Mouse (Mus musculus): Measurements from ENCODE around the gene Plagl2.
"Not testable (repeated sequence)": the region's sequence is repeated elsewhere in the genome, so short reads cannot be mapped to it uniquely, and the experiment has no call there.

Gene Plagl2

DNA sequence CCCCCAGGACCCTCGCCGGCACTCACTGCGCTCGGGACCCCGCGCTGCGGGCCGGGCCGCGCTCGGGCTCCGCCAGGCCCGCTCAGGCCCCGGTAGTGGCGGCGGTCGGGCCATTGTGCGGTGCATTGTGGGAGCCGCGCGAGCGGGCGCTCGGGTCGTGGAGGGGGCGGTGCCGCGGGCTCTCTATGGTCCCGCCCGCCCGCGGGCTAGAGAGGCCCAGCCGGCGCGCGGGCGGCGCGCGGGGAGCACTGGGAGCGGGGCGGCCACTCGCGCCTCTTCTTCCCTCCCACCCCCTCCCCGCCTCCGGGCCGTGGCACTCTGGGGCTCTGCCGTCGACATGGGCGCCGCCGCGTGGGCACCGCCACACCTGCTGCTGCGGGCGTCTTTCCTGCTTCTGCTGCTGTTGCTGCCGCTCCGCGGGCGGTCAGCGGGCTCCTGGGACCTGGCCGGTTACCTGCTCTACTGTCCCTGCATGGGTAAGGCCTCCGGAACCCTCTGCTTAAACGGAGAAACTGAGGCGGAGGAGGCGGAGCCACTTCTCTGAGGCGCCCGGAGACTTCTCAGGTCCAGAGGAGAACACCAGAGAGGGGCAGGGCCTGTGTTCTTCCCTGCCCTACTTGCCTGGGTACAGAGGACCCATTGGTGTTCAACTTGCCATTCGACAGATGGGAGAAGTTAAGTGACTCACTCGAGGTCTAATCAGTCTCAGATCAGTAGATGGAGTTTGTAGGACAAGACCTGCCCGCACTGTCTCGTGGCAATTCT, at the start of gene Plagl2, which contains the start of gene Pofut1:
Gene Plagl2 (minus strand): TSS at position 177 of the 765 bp plus-strand sequence.
Gene Pofut1 (plus strand): TSS at position 284 of the 765 bp plus-strand sequence.
- DNase-seq: peak; percentile 96

DNA sequence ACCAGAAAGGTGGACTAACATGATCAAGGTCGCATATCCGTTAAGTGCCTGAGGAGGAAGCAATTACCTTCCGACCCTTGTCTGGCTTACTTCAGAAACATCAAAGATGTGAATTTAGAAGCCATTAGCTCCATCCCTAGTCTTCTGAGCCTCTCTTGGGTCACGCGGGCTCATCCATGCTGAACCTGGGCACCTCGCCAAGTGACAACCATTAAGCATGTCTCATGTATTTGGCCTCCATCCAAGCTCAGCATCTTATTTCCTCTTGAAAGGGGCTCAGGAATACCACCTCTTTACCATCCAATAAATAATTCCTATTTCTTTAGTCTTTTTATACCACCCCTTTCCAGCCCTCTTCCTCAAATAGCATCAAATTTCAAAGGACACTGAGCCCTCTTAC, 46.6 kb upstream of the Plagl2 start:
- DNase-seq: no peak

DNA sequence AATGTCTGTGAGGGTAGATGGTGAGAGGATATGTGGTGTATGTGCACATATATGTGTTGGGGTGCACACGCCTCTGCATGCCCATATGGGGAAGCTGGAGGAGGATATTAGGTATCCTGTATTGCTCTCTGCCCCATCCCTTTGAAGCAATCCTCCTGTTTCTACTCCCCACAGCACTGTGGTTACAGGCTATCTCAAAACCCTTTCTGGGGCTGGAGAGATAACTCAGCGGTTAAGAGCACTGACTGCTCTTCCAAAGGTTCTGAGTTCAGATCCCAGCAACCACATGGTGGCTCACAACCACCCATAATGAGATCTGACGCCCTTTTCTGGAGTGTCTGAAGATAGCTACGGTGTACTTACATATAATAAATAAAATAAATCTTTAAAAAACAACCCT, 45.3 kb upstream of the Plagl2 start:
- no peak for DNase-seq

DNA sequence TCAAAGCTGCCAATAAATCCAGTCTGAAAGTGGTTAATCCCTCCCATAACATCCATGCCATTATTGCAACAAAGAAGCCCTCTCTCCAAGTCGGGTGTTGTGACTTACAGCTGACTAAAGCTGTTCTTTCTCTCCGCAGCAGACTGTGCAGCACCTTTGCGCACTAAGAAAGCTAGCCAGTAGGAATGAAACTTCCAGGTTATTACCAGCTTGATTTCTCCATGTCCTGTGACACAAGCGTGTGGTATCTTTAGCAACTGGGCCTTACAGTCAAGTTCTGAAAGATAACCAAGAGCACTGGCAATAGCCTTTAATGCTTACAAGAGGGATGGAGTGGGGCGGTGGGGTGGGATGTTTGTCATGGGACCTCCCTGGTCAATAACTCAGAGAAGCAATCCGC, 42.7 kb upstream of the Plagl2 start:
- no peak for DNase-seq

DNA sequence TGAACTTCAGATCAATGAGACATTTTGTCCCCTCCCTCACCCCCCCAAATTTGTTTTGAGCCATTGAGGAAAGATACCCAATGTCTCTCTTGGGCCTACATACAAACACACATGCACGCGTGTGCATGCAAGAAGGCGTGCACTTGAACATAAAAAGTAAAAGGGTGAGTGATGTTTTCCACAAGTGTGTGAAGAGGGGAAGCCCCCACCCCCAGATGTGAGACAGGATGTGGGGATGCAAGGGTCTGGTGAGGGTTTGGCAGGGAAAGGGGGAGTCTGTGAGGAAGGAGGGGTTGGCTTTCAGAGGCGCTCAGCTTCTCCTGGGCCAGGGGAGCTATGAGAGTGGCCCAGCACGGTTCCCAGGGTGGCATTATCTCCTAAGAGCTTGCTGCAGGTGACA, 37.1 kb upstream of the Plagl2 start:
- DNase-seq: peak; percentile 77

DNA sequence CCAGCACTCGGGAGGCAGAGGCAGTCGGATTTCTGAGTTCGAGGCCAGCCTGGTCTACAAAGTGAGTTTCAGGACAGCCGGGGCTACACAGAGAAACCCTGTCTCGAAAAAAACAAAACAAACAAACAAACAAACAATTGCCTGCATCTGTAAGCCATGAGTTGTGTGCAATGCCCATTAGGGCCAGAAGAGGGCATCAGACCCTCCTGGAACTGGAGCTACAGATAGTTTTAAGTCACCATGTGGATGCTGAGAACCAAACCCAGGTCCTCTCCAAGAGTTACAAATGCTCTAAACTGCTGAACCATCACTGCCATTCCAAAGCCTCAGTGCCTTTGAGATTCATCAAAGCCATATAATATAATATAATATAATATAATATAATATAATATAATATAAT, 35.6 kb upstream of the Plagl2 start:
- DNase-seq: not testable (repeated sequence)

DNA sequence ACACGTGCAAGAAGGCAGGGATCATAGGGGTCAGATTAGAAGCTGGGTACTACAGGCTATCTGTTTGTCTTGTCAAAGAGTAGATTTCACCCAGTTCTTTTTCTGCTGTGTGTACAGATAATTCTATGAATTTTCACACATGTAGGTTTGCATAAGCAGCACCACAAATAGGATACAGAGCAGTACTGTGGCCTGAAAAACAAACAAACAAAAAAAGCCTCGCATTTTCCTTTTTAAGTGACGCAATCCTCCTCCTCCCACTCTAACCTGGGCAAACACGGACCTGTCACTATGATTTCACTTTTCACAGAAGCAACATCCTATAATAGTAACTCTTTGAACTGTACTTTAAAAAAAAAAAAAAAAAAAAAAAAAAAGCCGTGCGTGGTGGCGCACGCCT, 35.2 kb upstream of the Plagl2 start:
- DNase-seq: no peak

DNA sequence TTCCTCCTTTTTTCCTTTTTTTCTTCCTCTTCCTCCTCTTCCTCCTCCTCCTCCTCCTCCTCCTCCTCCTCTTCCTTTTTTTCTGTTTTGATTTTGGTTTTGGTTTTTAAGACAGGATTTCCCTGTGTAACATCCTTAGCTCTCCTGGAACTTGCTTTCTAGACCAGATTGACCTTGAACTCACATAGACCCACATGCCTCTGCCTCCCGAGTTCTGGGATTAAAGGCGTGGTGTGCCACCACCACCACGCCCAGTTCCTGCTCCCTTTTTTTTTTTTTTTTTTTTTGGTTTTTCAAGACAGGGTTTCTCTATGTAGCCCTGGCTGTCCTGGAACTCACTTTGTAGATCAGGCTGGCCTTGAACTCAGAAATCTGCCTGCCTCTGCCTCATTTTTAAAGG, 34.4 kb upstream of the Plagl2 start:
- not testable (repeated sequence) for DNase-seq

DNA sequence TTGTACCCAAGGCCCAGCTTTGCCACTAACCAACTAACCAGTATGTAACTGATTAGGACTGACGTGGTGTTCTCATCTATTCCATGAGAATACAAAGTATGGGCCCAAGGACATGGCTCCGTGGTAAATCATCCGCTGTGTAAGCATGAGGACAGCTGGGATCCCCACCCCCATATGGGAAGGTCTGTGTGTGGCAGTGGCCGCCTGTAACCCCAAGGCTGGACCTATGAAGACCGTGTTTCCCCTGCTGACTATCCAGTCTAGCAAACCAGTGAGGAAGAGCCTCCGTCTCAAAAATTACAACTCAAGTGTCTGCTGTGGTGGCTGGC, 33.7 kb upstream of the Plagl2 start:
- DNase-seq: no peak

DNA sequence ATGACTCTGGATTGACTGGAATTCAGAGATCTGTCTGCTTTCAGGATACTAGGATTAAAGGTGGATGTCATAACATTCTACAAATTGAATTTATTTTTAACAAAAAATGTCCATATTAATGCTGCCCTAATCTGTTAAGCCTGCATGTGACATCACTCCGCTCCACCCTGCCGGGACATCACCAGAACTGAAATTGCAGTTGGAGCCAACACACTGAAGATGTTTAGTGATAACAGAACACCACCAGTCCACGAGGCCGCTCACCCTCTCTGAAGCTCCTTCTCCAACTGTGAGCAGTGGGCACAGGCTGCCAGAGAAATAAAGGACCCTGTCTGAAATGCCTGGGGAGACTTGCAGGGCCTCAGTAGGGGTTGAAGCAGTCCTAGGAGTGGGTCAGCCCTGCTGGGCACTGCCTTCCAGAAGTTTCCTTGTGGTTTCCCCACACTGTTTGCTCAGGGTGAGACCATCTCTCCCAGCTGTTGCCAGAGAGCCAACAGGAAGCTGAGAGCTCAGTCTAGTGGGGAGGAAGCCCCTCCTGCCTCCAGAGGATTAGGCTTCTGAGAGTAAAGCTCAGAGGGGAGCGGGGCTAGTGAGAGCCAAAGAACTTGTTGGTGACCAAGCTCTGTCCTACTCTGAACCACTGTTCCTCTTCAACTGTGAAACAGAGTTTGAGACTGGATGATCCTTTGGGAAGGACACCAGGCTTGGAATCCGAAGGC, 33.1 kb upstream of the Plagl2 start:
- peak; percentile 57 for DNase-seq

DNA sequence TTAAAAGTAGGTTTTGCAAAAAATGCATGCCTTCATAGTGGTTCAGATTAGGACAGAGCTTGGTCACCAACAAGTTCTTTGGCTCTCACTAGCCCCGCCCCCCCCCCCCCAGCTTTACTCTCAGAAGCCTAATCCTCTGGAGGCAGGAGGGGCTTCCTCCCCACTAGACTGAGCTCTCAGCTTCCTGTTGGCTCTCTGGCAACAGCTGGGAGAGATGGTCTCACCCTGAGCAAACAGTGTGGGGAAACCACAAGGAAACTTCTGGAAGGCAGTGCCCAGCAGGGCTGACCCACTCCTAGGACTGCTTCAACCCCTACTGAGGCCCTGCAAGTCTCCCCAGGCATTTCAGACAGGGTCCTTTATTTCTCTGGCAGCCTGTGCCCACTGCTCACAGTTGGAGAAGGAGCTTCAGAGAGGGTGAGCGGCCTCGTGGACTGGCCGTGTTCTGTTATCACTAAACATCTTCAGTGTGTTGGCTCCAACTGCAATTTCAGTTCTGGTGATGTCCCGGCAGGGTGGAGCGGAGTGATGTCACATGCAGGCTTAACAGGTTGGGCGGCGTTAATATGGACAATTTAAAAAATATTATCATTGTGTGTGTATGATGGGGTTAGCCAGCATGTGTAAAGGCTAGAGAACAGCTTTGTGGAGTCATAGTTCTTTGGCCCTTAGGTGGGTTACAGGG, 29.1 kb upstream of the Plagl2 start:
- DNase-seq: not testable (repeated sequence)

DNA sequence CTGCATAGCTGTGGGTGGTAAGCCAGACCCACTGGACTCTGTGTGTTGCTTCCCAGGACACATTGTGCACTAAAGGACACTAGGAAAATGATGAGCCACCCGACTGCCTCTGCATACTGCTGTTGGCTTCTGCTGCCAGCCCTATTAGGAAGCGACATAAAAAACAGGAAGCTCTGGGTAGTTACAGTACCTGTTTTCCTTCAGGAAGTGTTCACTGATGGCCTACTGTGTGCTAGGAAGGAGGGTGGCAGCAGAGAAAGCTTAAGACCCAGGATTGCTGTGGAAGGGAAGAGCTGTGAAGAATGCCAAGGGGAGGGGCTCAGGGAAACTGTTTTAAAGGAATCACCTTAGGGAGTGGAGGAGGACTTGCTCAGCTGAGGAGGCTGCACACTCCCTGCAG, 26.1 kb upstream of the Plagl2 start:
- DNase-seq: no peak

DNA sequence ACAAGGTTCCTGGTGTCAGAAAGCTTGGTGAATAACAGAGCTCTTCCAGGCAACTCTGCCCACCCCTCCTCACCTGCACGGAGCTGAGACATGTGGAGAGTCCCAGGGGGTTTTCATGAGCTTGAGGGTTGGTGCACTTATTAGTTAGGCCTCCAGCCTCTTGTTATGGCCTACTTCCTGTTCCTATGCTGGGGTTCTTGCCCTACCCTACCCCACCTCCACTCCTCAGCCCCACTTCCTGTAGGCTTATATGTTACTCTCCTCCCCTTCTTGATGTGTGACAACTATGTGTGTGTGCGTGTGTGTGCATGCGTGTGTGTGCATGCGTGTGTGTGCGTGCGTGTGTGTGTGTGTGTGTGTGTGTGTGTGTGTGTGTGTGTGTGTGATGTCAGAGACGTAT, 21.8 kb upstream of the Plagl2 start:
- DNase-seq: peak; percentile 78

DNA sequence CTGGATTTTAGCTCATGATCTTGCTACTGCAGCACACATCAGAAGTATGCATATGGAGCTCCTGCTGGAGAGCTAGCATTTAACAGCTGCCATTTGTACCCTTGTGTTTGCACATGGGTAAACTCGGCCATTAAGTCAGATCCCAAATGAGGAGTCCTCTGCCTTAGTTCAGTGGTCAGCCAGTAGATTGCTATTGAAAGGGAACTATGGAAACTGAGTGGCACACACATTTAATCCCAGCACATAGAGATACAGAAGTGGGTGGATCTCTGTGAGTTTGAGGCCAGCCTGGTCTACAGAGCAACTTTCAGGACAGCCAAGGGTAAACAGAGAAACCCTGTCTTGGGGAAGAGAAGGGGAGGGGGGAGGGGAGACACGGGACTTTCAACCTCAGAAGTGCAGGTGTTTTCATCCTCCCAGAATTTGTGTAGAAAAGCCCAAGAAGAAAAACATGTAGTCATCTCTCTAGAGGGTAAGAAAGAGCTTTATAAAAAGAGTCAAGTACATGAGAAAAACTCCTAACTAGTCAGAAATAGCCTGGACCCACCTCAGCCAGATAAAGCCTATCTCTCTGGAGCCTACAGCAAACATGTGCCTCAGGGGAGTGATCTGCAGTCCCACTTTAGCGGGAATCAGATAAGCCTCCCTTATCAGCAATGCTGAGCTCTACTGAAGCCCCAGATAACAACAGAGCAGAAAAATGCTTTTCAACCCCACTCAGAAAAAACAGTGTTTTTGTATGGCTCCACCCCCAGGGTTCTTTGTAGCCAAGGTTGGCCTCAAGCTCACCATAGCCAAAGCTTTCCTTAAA, 18.8 kb upstream of the Plagl2 start:
- DNase-seq: peak; percentile 62

DNA sequence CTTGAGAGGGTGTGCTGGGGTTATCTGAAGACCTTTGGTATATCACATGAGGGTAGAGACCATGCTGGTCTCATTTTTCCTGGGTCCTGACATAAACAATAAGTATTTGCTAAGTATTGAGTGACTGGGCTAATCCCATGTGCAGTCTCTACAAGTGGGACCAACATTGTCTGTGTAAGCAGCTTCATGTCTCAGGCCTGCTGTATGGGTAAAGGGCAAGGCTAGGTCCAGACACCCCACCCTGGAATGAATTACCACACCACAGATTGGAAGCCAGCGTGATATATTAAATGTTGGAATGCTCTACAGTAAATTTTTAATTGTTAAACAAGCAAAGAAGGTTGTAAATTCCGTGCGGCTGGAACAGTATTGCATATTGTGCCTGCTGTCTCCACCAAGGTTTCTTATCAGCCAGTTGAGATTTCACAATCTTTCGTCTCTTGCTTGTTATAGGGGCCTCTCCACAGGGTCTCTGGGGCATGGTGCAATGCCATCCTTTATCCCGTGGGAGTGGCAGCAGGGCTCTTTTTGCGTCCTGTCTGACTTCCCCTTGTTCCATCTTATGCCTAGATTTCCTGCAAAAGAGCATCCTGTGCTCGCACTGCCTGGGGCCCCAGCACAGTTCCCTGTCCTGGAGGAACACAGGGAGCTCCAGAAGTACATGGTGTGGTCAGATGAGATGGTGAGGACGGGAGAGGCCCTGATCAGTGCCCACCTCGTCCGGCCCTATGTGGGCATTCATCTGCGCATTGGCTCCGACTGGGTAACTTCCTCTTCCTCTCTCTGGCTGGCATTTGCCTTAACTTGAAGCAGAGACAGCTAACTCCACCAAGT, 18.0 kb upstream of the Plagl2 start:
- DNase-seq: peak; percentile 50

DNA sequence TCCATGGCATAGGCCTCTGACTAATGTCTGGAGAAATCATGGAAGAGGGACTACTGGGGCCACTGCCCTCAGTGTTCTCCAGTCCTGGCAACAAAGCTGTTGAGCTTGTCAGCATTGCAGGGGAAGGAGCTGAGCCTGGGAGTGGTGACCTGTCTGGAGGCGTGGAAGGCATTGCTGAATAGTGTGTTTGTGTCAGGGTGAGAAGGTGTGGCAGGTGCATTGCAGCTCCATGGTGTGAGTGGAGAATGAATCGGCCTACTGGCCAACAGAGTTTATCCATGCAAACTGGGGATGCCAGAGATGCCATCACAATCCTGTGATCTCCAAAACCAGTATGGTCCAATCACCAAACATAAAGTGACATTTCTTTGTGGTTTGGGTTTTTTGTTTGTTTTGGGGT, 15.4 kb upstream of the Plagl2 start:
- DNase-seq: no peak

DNA sequence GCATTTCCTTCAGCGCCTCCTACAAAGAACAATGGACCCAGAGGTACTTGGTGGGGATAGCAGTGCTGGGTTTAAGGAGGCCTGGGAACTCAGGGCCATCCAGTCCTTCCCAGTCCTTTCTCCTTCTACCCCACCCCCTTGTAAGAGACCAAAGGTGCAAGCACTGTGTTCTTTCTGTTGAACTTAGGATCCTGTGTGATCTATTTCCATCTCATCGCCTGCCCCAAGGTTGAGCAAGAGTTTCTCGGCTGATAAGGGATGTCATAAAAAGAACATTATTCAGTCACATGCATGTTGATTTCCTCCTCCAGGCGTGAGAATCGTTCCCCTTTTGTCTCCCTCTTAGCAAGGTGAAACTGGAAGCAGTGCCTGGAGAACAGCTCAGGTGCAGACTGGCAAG, 8.5 kb upstream of the Plagl2 start:
- no peak for DNase-seq

DNA sequence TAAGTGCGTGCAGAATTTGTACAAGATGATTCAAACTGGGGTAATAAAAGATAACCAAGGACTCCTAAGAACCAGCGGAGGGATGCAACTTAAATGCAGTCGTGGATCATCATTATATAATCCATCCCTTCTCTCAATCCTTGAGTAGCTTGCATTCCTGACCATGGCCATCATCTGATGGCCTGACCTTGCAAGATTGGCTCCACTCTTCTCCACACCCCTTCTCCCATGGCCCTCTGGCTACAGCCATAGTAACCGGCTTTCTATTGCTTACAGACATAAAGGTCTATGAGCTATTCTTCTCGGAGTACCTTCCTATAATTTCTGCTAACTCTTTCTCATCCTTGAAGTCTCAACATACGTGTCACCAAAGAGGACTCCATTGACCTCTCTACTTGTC, 930 bp upstream of the Plagl2 start:
- DNase-seq: no peak

DNA sequence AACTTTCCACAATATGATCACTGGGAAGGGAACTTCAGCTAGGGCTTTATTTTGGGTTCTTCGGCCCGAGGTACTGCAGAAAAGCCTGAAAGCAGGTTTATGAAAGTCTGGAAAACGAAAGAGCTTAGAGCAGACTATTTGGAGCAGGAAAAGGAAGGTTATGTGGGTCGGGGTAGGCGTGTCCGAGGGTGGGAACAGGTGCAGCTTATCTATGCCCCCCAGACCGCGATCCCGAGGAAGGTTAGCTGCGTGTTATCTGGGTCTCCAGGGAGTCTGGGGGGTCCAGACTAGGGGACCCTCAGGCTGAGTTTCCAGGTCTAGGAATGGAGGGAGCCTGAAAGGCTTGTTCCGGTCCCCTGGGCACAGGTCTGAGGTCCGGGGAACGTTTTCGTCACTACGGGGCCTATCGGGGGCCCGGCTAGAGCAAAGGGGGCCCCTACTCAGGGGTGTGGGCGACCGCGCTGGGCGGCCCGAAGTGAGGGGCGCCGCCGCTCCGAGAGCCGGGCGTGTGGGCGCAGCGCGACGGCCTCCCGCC, 458 bp downstream of the Plagl2 start:
- peak; percentile 68 for DNase-seq

DNA sequence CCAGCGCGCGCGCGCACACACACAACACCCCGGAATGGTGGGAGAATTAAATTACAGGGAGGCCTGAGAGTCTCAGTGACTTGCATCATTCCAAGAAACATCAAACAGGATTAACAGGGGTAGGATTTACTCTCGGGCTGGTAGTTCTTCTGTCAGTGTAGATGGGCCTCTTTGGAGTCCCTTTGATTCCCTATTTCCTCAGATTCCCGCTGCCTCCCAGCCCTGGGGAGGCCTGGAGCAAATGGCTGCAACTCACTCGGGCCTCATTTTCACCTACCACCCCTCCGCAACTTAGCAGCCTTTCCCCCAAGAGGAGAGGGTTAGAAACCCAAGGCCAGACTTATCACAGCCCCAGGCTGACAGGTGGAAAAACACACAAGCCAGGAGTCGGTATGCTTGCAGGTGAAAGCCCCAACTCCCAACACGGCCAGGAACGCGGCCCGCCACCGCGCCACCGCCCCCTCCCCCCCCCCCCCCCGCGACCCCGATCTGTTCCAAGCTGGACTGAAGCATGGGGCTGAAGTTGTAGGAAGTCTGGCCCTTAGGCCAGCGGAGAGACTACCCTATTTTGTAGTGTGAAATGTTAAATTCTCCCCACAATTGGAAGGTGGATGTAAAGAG, 1.3 kb downstream of the Plagl2 start:
- DNase-seq: peak; percentile 20

Measured in thymus, postnatal 14 days (tissue).